Mouse (Mus musculus) C2C12 (cell line): ENCODE data around the gene AI464131.

Source experiments
- CEBPB ChIP-seq: IDR thresholded peaks from one replicate; pipeline ENCODE4 v1.6.1; 2011; ENCODE audit warnings: low read depth, mild to moderate bottlenecking, control low read depth, moderate library complexity
- CTCF ChIP-seq: IDR thresholded peaks from one replicate; pipeline ENCODE4 v1.5.1; 2011; ENCODE audit not compliant: control insufficient read depth, insufficient read depth, insufficient read length
- FOSL1 ChIP-seq: IDR thresholded peaks from one replicate; pipeline ENCODE4 v1.8.0; 2011; ENCODE audit warnings: mild to moderate bottlenecking, low read length; ENCODE audit not compliant: poor library complexity, insufficient read depth, severe bottlenecking
- MAX ChIP-seq: IDR thresholded peaks from one replicate; pipeline ENCODE4 v1.6.1; 2011; ENCODE audit warnings: mild to moderate bottlenecking, control low read depth
- MYOD1 ChIP-seq: IDR thresholded peaks from one replicate; pipeline ENCODE4 v1.6.1; 2011; ENCODE audit warnings: low read depth; ENCODE audit not compliant: control insufficient read depth, insufficient read length
- MYOG ChIP-seq: IDR thresholded peaks from one replicate; pipeline ENCODE4 v1.6.1; 2011; ENCODE audit not compliant: control insufficient read depth, insufficient read length; ENCODE audit errors: extremely low read depth
- USF1 ChIP-seq: IDR thresholded peaks from one replicate; pipeline ENCODE4 v1.6.1; 2011; ENCODE audit warnings: low read depth, mild to moderate bottlenecking, control low read depth, moderate library complexity

GRCm38 (mm10) chr4:41526553-41526952, 23.7 kb upstream of the AI464131 start:
- TF ChIP-seq USF1 (no peak), CTCF (no peak), MAX (no peak), MYOG (no peak), MYOD1 (no peak), FOSL1 (no peak), CEBPB (no peak)
